Mouse (Mus musculus): ENCODE measurements at regions not wholly inside any gene's neighbourhood (a gene's known extent, or its start where the extent isn't known, plus 50 kb on each side); places are given as distances from the start of the nearest gene placed in this dataset.

DNA sequence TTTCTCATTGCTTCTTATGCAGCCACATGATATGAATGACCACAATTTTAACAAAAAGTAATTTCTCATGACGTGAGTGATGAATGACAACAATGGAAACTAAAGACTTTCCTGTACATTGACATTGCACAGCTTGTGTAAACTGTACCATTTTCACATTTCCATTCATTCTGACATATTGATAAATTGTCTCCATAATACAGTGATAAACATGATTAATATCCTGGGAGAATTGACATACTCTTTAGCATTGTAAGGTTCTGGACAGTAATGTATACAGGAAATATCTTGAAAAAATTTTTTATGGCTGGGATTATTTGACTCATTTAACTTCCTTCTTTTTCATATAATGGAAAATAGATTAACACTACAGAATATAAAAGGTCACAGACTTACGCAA, 380.1 kb downstream of the Slc22a22 start:
- no peak for TF ChIP-seq MAFK (IDR thresholded peaks at IDR 0.05; ENCODE audit: insufficient read depth, low read depth, low read length)
- TF ChIP-seq ZC3H11A (IDR thresholded peaks at IDR 0.05; ENCODE audit: borderline replicate concordance, low read depth, low read length): no peak
